Mouse (Mus musculus) liver, embryonic 15.5 days (tissue): ENCODE data around the gene Gm28035. TPM values are rescaled to one million over a fixed set of nuclear protein-coding genes. Genes with fewer than 3 reads are reported as not detected.
A peak's percentile ranks its signal among the peaks of the same experiment; 100 is the strongest.

ENCODE experiments used
- ATAC-seq: fragments of 200-750 bp; cut with Nextera tagmentation; 2 replicates; pipeline ENCODE4 v1.8.0; 2017; ENCODE audit warnings: moderate number of reproducible peaks, mild to moderate bottlenecking, moderate library complexity; ENCODE audit not compliant: insufficient read depth
- H3K27ac ChIP-seq: fragments of 300-500 bp; sonication (generic); replicated peaks from 2 replicates; pipeline ENCODE4 v1.5.1; 2015; ENCODE audit warnings: mild to moderate bottlenecking, inconsistent platforms
- H3K27me3 ChIP-seq: fragments of 300-500 bp; sonication (generic); 2 replicates; pipeline ENCODE4 v1.6.1; 2015; ENCODE audit warnings: mild to moderate bottlenecking, inconsistent platforms
- H3K36me3 ChIP-seq: fragments of 300-500 bp; sonication (generic); replicated peaks from 2 replicates; pipeline ENCODE4 v1.6.1; 2015; ENCODE audit warnings: moderate library complexity, mild to moderate bottlenecking, inconsistent platforms
- H3K4me1 ChIP-seq: fragments of 300-500 bp; sonication (generic); replicated peaks from 2 replicates; pipeline ENCODE4 v1.6.1; 2015; ENCODE audit warnings: inconsistent platforms
- H3K4me2 ChIP-seq: fragments of 300-500 bp; sonication (generic); 2 replicates; pipeline ENCODE4 v1.6.1; 2015; ENCODE audit warnings: moderate library complexity, mild to moderate bottlenecking, inconsistent platforms
- H3K4me3 ChIP-seq: fragments of 300-500 bp; sonication (generic); replicated peaks from 2 replicates; pipeline ENCODE4 v1.5.1; 2015; ENCODE audit warnings: mild to moderate bottlenecking, inconsistent platforms
- H3K9ac ChIP-seq: fragments of 300-500 bp; sonication (generic); 2 replicates; pipeline ENCODE4 v1.6.1; 2015; ENCODE audit warnings: moderate library complexity, mild to moderate bottlenecking, inconsistent platforms
- H3K9me3 ChIP-seq: fragments of 300-500 bp; sonication (generic); replicated peaks from 2 replicates; pipeline ENCODE4 v1.6.1; 2016; ENCODE audit warnings: inconsistent platforms
- WGBS: fragments of 180-500 bp; shearing (Covaris S2); methylation state at CpG from one replicate; pipeline ENCODE4 v1.1.7; 2015; ENCODE audit warnings: mixed read lengths; ENCODE audit not compliant: insufficient replicate concordance; 5-methylcytosine and 5-hydroxymethylcytosine counted together
- polyA plus RNA-seq: library from polyadenylated mRNA; unstranded; fragments of >200 nt; fragmentation: Nextera tagmentation; extraction: Ambion mirVana; gene quantifications from 2 replicates; pipeline ENCODE4 v1.2.1, GENCODE M21; 2015

Gene Gm28035
- polyA plus RNA-seq, 1 experiment from 2014 or later = 0.10 TPM

DNA sequence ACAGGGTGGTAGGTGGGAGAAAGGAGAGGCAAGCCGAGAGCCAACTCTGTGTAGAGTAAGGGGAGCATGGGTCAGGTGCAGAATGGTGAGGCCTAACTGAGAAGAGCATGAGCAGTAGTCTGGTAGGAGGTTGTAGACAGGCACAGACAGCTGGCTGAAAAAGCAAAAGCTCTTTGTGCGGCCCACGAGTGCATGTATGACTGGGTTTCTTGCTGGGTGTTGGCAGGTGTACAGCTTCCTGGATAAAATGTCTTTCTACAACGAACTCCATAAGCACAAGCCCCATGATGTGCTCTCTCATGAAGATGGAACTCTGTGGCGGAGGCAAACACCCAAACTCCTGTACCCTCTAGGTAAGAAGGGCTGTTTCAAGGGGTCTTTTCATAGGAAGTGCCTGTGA, 76.6 kb downstream of the Gm28035 start:
- Histone ChIP-seq H3K27ac (no peak overlapping the region), H3K27me3 (no peaks in the 10 kb centered on the region), H3K9ac (no peak overlapping the region), H3K36me3 (peaks cover 95% of the 10 kb centered on the region), H3K9me3 (no peaks in the 10 kb centered on the region), H3K4me3 (no peak overlapping the region), H3K4me1 (no peaks in the 10 kb centered on the region), H3K4me2 (no peak overlapping the region)
- 82% methylated on average over 5 of the region's 5 CpGs for WGBS
- no peak for ATAC-seq

DNA sequence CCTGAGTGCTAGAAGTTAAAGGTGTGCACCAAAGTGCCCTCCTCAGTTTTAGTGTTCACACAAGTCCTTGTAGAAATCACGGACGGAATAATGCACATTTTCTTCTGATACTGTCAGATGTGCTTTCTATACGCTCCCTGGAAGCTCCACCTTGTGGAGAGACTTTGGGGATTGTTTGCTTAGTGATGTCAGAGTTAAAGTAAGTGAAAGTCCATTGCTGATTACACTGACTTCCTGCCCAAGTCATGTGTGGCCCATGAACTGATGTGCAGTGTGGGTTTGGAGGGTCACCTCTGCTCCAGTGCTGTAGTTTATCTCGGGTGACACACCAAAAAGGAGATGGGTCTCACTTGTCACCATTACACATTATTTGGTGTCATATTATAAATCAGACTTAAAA, 78.9 kb downstream of the Gm28035 start:
- no peaks in the 10 kb centered on the region for H3K9me3 ChIP-seq
- H3K4me2 ChIP-seq = no peak overlapping the region
- no peak overlapping the region for H3K4me3 ChIP-seq
- no peak overlapping the region for H3K9ac ChIP-seq
- peak; percentile 70 for ATAC-seq
- H3K27ac ChIP-seq = peak overlapping the region; percentile 54; the same call in 1 of the 2 replicates
- peaks cover 95% of the 10 kb centered on the region for H3K36me3 ChIP-seq
- 64% methylated on average over 4 of the region's 4 CpGs for WGBS
- H3K4me1 ChIP-seq = no peaks in the 10 kb centered on the region
- no peaks in the 10 kb centered on the region for H3K27me3 ChIP-seq

DNA sequence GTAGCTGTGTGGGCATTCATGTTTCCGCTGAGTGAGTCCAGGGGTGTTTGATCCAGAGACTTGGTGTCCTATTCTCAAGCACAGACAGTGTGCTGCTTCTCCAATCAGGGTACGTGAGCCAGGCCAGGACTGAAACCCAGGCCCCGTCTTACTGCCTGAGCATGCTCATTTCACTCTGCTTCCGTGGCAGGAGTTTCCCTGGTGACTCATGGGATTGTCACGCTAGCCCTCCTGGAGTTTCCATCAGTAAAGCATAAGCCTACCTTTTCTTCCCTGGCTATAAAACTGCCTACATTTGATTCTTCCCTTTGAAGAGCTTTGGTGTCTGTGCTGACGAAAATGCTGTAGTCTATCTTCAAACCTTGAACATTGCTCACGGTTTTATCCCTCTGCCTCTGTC, 82.7 kb downstream of the Gm28035 start:
- 79% methylated on average over 7 of the region's 7 CpGs for WGBS
- Histone ChIP-seq H3K4me3 (no peak overlapping the region), H3K4me1 (no peaks in the 10 kb centered on the region), H3K27ac (no peak overlapping the region), H3K27me3 (no peaks in the 10 kb centered on the region), H3K9ac (no peak overlapping the region), H3K36me3 (peaks cover 94% of the 10 kb centered on the region), H3K4me2 (no peak overlapping the region), H3K9me3 (no peaks in the 10 kb centered on the region)
- no peak for ATAC-seq

DNA sequence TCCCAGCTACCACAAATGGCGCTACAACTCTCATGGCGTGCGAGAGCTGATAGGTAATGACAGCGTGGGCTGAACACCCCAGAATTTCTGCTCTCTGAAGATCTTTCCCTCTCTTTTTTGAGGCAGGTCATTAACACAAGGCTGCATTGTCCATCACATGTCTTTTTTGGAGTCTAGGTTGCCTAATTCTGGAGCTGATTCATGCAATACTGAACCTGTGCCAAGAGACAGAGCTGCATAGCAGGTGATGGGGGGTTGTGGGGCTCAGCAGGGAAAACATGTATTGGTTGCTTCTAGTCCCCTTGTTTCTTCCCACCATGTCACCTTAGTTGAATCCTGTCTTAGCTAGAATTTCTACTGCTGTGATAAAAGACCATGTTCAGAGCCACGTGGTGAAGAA, 84.9 kb downstream of the Gm28035 start:
- Histone ChIP-seq H3K4me3 (no peak overlapping the region), H3K4me2 (no peak overlapping the region), H3K9ac (no peak overlapping the region), H3K36me3 (peaks cover 96% of the 10 kb centered on the region), H3K27ac (no peak overlapping the region), H3K4me1 (no peaks in the 10 kb centered on the region), H3K27me3 (no peaks in the 10 kb centered on the region), H3K9me3 (no peaks in the 10 kb centered on the region)
- 88% methylated on average over 5 of the region's 5 CpGs for WGBS
- ATAC-seq = no peak

DNA sequence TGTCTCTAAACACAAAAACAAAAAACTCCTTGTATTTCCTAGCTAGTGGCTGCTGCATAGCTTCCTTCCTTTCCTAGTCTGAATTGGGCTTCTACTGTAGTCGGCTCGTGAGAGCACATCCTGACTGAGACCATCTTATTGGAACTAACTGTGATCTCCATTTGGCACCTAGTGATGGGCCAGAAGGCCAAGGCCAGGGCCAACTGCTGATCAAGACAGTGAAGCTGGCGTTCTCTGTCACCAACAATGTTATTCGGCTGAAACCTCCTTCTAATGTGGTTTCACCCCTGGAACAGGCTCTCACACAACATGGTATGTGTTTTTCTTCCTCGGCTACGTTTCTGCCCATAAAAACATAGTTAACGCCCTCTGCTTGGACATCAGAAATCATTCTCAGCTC, 86.9 kb downstream of the Gm28035 start:
- Histone ChIP-seq H3K9me3 (no peaks in the 10 kb centered on the region), H3K4me1 (no peaks in the 10 kb centered on the region), H3K9ac (no peak overlapping the region), H3K36me3 (peaks cover 96% of the 10 kb centered on the region), H3K4me2 (no peak overlapping the region), H3K27ac (no peak overlapping the region), H3K27me3 (no peaks in the 10 kb centered on the region), H3K4me3 (no peak overlapping the region)
- WGBS = 77% methylated on average over 7 of the region's 7 CpGs
- no peak for ATAC-seq

DNA sequence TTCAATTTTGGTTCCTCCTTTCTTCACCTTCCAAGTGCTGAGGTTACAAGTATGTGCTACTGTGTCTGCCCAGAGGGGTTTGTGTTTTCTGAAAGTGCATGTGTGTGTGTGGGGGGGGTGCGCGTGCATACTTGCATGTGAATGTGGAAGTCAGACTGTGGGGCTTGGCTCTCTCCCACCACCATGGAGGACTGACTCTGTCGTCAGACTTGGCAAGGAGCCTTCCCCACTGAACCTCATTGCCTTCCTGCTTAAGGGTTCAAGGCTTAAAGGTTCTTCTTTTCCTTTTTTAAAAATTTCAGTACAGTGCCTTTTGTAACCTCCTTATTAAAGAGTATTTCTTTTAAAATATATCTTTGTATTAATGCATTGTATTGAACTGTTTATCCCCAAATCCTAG, 88.4 kb downstream of the Gm28035 start:
- no peaks in the 10 kb centered on the region for H3K4me1 ChIP-seq
- 79% methylated on average over 3 of the region's 3 CpGs for WGBS
- no peak for ATAC-seq
- no peak overlapping the region for H3K27ac ChIP-seq
- no peak overlapping the region for H3K9ac ChIP-seq
- H3K4me2 ChIP-seq = no peak overlapping the region
- no peak overlapping the region for H3K4me3 ChIP-seq
- H3K27me3 ChIP-seq = no peaks in the 10 kb centered on the region
- no peaks in the 10 kb centered on the region for H3K9me3 ChIP-seq
- peaks cover 96% of the 10 kb centered on the region for H3K36me3 ChIP-seq

Other genes with a start within 250 kb of the Gm28035 start
- gene Wdr34, start 191.7 kb upstream of the Gm28035 start, polyA plus RNA-seq = 6.2 and 7.1 TPM in 2 replicates
- gene Set, start 183.2 kb upstream of the Gm28035 start, polyA plus RNA-seq = 138 and 147 TPM in 2 replicates
- gene Pkn3, start 162.9 kb upstream of the Gm28035 start, polyA plus RNA-seq = 2.3 and 2.5 TPM in 2 replicates
- 19.3 and 20.6 TPM in 2 replicates for gene Zdhhc12, start 146.9 kb upstream of the Gm28035 start, polyA plus RNA-seq
- 2.4 and 2.5 TPM in 2 replicates for gene Zer1, start 116.0 kb upstream of the Gm28035 start, polyA plus RNA-seq
- 2.0 and 2.6 TPM in 2 replicates for gene Tbc1d13, start 106.8 kb upstream of the Gm28035 start, polyA plus RNA-seq
- 17.9 and 22.1 TPM in 2 replicates for gene Endog, start 69.1 kb upstream of the Gm28035 start, polyA plus RNA-seq
- gene Spout1, start 62.1 kb upstream of the Gm28035 start, polyA plus RNA-seq = 24.9 and 27.3 TPM in 2 replicates
- 11.7 and 13.9 TPM in 2 replicates for gene Kyat1, start 34.7 kb upstream of the Gm28035 start, polyA plus RNA-seq
- gene Lrrc8a, start 2.9 kb upstream of the Gm28035 start, polyA plus RNA-seq = 10.5 and 11.6 TPM in 2 replicates
- gene Phyhd1, start 25.6 kb downstream of the Gm28035 start, polyA plus RNA-seq = 13.0 and 15.7 TPM in 2 replicates
- not detected in 2 replicates for gene Gm28038, start 40.5 kb downstream of the Gm28035 start, polyA plus RNA-seq
- gene Dolk, start 45.8 kb downstream of the Gm28035 start, polyA plus RNA-seq = 12.0 and 14.3 TPM in 2 replicates
- gene Nup188, start 45.8 kb downstream of the Gm28035 start, polyA plus RNA-seq = 13.6 and 14.0 TPM in 2 replicates
- gene Sh3glb2, start 118.8 kb downstream of the Gm28035 start, polyA plus RNA-seq = 18.9 and 20.4 TPM in 2 replicates
- 7.5 and 7.7 TPM in 2 replicates for gene Miga2, start 123.7 kb downstream of the Gm28035 start, polyA plus RNA-seq
- gene Dolpp1, start 151.7 kb downstream of the Gm28035 start, polyA plus RNA-seq = 16.6 and 19.1 TPM in 2 replicates
- 24.3 and 29.0 TPM in 2 replicates for gene Crat, start 175.2 kb downstream of the Gm28035 start, polyA plus RNA-seq
- 129 and 141 TPM in 2 replicates for gene Ptpa, start 175.5 kb downstream of the Gm28035 start, polyA plus RNA-seq
- gene Ier5l, start 233.7 kb downstream of the Gm28035 start, polyA plus RNA-seq = 0.06 and 0.16 TPM in 2 replicates